Mouse (Mus musculus): Measurements from ENCODE around the gene Wrb. TPM values are rescaled to one million over a fixed set of nuclear protein-coding genes. Genes with fewer than 3 reads are reported as not detected.
"Not testable (repeated sequence)": the region's sequence is repeated elsewhere in the genome, so short reads cannot be mapped to it uniquely, and the experiment has no call there.

The Wrb gene
- 10 to 100 TPM; 75.2 to 84.1 TPM for total RNA-seq (2021)

DNA sequence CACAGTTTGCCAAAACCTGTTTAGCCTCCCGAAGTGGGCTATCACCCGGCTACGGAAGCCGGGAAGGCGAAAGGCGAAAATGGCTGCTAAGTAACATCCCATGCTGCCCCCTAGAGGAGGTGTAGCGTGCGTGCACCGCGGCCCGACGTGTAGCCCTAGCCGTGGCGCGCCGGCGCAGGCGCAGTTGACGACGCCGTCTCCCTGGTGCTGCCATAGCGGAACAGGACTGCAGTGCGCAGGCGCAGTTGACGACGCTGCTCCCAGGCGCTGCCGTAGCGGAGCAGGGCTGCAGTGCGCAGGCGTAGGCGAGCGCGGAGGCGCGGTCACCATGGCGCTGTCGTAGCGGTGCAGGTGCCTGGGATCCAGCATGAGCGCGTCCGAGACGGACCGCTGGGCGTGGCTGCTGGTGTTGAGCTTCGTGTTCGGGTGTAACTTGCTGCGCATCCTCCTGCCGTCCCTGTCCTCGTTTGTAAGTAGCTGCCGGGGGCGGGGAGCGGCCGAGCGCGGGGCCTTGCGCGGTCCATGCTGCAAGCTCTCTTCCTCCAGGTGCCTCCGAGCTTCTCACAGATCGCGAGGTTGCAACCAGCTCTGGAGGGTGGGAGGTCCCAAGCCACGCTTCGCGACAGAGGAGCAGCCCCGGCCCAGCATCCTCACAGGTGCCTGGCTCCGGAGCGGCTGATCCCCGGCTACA lies at the start of gene Wrb:
TSS of gene Wrb (plus strand) at position 298 of the 691 bp plus-strand sequence.
- intact Hi-C loops (cut with DNase I): no loop called here
- DNase-seq (ENCODE audit: extremely low spot score in 1 of 2, low spot score in 2 of 2): peak; percentile 100

DNA sequence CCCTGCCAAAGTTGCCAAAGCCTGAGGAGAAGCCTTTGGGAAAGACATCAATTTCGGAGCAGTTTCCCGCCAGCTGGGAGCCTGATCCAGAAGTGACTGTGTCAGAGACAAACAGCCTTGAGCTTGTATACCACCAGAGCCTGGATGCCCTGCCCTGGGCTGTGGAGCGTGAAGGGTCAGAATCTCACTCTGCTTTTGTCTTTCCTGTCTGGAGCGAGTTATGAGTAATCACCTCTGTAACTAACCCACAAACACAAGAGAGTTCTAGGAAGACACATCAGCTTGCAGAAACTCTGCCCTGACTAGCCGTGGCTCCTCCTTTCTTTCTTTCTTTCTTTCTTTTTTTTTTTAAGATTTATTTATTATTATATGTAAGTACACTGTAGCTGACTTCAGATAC lies 49.2 kb upstream of the Wrb start:
- intact Hi-C loops (cut with DNase I): no loop called here
- DNase-seq (ENCODE audit: extremely low spot score in 1 of 2, low spot score in 2 of 2): no peak

GRCm38 (mm10) chr16:96097811-96098210 lies 47.4 kb upstream of the Wrb start:
- intact Hi-C loops (cut with DNase I); DNase-seq (ENCODE audit: extremely low spot score in 1 of 2, low spot score in 2 of 2): not testable (repeated sequence)

- no peak for DNase-seq (ENCODE audit: extremely low spot score in 1 of 2, low spot score in 2 of 2)
- intact Hi-C loops (cut with DNase I): no loop called here
Observed at GRCm38 (mm10) chr16:96103036-96103435, 42.2 kb upstream of the Wrb start.

- intact Hi-C loops (cut with DNase I): no loop called here
Observed at GRCm38 (mm10) chr16:96109673-96110072, 35.5 kb upstream of the Wrb start.

DNA sequence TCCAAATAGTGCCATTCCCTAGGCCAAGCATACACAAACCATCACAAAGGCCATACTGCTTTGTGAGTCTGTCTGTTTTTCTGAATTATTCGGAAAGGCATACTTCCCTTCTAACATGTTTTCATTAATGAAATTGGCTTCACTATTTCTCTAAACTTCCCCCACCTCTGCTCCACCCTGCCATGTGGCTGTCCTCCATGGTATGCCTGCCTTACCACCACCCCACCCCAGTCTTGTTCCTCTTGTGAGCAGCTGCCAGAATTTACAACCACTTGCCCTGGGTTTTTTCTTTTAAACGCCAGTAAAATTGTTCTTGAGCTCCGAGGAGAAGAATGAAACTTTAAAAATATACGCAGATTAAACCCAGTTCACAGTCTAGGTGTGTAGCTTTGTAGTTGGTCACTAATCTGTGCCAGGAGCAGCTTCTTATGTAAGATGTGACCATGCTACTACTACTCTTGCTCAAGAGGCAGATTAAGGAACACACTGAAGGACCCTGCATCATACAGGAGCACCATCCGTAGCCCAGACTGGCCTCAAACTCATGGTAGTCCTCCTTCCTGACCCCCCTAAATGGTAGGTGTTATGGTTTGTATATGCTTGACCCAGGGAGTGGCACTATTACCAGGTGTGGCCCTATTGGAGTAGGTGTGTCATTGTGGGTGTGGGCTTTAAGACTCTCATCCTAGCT lies 34.4 kb upstream of the Wrb start:
- no peak for DNase-seq (ENCODE audit: extremely low spot score in 1 of 2, low spot score in 2 of 2)
- intact Hi-C loops (cut with DNase I): no loop called here

More at GRCm38 (mm10) chr16:96109673-96110072, 35.5 kb upstream of the Wrb start:
- DNase-seq (ENCODE audit: extremely low spot score in 1 of 2, low spot score in 2 of 2): no peak

DNA sequence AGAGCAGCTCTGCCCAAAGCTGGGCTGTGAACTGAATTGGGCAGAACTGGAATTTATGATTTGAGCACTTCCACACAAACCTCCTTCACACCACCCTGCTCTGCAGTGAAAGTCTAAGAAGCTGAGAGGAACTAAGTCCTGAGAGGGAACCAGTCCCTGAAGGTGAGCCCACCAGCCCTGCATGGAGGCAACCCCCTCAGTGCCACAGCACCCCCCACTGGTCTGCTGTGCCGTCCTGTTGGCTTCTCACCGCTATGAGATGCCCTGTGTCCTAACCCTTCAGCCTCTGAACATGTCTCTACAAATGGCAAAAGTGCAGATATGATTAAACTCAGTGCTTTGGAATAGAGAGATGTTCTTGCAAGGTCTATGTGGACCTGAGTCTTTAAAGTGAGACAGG lies 32.4 kb upstream of the Wrb start:
- intact Hi-C loops (cut with DNase I): no loop called here
- no peak for DNase-seq (ENCODE audit: extremely low spot score in 1 of 2, low spot score in 2 of 2)

DNA sequence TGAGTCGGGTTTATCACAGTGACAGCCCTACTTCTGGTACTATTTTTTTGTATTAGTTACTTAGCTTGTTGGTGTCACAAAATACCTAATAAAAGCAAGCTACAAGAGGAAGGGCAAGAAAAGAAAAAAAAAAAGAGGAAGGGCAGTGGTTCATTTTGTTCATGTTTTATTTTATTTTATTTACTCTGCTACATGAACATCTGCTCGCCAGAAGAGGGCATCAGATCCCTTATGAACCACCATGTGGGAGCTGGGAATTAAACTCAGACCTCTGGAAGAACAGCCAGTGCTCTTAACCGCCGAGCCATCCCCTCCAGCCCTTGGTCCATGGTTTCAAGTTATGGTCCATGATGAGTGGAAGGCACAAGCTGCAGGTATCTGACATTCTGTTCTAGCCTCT lies 30.5 kb upstream of the Wrb start:
- DNase-seq (ENCODE audit: extremely low spot score in 1 of 2, low spot score in 2 of 2): no peak
- intact Hi-C loops (cut with DNase I): no loop called here

DNA sequence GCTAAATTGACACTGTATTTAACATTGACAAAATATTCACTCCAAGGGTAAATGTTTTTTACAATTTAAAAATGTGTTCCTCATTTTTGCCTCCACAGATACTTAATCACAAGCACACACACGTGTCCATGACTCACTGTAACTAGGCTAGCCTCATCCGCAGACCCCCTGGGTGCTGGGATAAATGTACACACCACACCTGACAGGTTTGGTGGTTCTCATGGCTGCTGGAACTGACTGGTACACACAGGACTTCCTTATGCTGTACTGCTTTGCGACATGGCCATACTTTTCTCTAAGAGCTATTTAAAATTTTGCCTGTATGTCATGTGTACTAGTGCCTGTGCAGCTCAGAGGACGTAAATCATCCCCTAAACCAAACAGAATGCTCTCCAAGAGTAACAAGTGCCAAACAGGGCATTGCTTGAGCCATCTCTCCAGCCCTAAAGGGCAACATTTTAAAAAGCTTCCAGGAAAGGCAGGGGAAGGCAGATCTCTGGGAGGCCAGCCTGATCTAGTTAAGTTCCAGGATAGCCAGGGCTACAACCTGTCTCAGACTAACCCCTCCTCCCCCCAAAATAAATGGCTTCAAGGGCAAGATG lies 25.1 kb upstream of the Wrb start:
- intact Hi-C loops (cut with DNase I): no loop called here

DNA sequence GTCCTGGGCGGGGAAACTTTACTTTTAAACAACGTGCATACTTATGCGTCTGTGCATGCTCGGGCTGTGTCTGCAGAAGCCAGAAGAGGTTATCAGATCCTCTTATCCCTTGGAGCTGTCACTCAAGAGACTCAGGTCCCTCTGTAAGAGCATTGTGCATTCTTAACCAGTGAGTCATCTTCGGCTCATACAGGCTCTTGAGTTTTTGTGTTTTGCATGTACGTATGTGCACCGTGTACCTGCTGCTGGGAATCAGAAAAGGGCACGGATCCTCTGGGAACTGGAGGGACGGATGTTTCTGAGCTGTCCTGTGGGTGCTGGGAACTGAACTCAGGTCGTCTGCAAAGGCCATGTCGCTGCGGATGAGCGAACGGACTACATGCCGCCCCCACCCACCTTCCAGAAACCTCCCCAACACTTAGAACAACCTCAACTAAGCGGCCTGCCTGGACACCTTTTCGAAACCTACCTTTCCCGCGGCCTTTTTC lies 18.5 kb upstream of the Wrb start:
- intact Hi-C loops (cut with DNase I): loop anchor here (5.0 kb wide), 1 partner anchor 39 kb away; no protein-coding TSS in a partner anchor
- DNase-seq (ENCODE audit: extremely low spot score in 1 of 2, low spot score in 2 of 2): no peak

More for the DNA sequence above, 25.1 kb upstream of the Wrb start:
- DNase-seq (ENCODE audit: extremely low spot score in 1 of 2, low spot score in 2 of 2): no peak

DNA sequence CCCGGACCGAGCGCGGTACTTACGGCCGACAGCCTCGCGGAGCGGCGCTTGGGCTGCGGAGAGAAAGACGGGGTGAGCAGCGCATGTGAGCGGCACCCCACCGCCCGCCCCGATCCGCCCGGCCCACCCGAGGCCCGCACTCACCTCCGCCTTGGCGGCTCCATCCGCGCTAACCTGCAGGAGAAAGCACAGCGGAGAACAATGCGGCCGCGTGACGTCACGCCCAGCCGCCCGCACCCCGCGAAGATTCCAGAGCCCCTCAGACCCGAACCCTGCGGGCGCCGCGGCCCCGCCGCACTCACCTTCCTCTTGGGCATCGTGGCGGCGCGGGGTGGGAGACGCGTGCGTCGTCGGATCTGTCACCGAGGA lies 17.9 kb upstream of the Wrb start:
- intact Hi-C loops (cut with DNase I): loop anchor here (5.0 kb wide), 1 partner anchor 40 kb away; no protein-coding TSS in a partner anchor

DNA sequence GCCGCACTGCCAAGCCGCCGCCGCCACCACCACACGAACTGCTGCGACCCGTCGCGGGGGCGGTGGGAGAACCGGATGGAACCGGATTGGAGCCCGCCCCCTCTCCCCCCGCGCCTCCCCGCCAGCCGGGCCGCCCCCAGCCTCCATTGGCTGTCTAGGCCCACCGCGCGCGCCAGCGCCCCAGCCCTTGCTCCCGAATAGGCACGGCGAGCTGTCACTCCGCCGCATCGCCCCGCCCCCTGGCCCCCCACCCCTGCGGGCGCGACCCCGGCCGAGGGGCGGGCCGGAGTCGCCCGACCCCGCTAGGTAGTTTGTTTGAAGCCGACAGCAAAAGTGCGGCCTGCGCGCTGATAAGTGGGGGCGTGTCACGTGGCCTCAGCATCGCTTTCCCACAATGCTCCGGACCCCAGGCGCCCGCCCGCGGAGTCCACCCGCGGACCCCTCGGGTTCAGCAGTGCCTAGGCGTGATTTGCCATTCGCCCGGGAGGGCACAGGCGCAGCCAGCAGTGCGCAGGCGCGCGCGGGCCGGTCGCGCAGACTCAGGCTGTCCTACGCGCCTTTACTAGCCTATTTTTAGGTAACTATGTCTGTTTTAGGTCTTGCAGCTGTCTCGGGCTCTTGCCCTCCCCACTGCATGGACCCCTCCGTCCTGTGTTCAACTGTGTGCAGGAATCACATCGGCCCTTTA lies 17.4 kb upstream of the Wrb start, which contains the start of gene Hmgn1:
TSS of gene Hmgn1 (minus strand) at position 73 of the 688 bp plus-strand sequence.
- intact Hi-C loops (cut with DNase I): loop anchor here (5.0 kb wide), 1 partner anchor 40 kb away; no protein-coding TSS in a partner anchor
- DNase-seq (ENCODE audit: extremely low spot score in 1 of 2, low spot score in 2 of 2): peak; percentile 96 to 99

More for the DNA sequence above, 17.9 kb upstream of the Wrb start:
- DNase-seq (ENCODE audit: extremely low spot score in 1 of 2, low spot score in 2 of 2): no peak

DNA sequence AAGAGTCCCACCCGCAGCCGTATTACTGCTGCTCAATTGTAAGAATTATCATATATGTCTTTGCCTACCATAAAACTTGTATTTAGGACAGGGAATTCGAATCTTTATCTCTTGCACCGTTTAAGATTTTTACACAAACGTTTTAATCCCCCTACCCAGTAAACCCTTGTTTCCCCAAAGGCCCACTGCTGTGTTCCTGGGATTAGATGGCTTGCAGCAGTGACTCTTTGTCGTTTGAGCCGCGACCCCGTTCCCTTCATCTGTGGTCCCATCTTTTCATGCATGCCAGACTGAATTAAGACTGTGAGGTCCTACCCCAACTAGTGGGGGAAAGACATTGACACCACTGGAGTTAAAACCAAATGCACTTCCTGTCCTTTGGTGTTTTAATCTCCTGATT lies 16.7 kb upstream of the Wrb start:
- intact Hi-C loops (cut with DNase I): loop anchor here (5.0 kb wide), 1 partner anchor 41 kb away; no protein-coding TSS in a partner anchor
- DNase-seq (ENCODE audit: extremely low spot score in 1 of 2, low spot score in 2 of 2): no peak

DNA sequence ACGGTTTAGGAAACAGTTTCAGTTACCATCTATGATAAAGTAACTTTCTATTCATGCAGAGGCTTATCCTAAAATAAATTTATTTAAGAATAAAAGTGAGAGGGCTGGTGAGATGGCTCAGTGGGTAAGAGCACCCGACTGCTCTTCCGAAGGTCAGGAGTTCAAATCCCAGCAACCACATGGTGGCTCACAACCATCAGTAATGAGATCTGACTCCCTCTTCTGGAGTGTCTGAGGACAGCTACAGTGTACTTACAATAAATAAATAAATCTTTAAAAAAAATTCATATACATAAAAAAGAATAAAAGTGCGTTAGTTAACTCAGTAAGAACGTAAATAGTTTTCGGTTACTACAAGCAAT lies 478 bp upstream of the Wrb start:
- DNase-seq (ENCODE audit: extremely low spot score in 1 of 2, low spot score in 2 of 2); intact Hi-C loops (cut with DNase I): not testable (repeated sequence)

GRCm38 (mm10) chr16:96145814-96146213 lies 607 bp downstream of the Wrb start:
- no peak for DNase-seq (ENCODE audit: extremely low spot score in 1 of 2, low spot score in 2 of 2)
- intact Hi-C loops (cut with DNase I): no loop called here

- intact Hi-C loops (cut with DNase I): no loop called here
- no peak for DNase-seq (ENCODE audit: extremely low spot score in 1 of 2, low spot score in 2 of 2)
Observed at GRCm38 (mm10) chr16:96148834-96149233, 3.6 kb downstream of the Wrb start.

GRCm38 (mm10) chr16:96149311-96149710 lies 4.1 kb downstream of the Wrb start:
- no peak for DNase-seq (ENCODE audit: extremely low spot score in 1 of 2, low spot score in 2 of 2)
- intact Hi-C loops (cut with DNase I): no loop called here

DNA sequence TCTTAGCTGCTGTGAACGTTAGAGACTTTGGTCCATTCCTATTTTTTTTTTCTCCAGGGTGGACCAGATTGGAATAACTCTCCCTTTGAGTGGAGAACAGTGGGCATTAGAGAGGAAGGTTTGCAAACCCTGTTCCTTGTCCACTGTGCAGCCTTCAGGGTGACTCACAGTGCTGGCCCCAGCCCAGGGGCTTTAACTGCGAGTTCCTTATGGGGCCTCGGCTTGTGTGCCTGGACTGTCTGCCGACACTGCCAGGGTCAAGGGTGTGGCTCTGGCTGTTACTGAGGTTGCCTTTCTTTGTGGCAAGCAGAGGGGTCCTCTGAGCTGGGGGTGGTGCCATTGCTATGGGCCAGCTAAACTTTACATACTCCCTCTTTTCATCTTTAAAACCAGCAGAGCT lies 5.8 kb downstream of the Wrb start:
- intact Hi-C loops (cut with DNase I): loop anchor here (10.0 kb wide), 1 partner anchor 194 kb away; no protein-coding TSS in a partner anchor
- DNase-seq (ENCODE audit: extremely low spot score in 1 of 2, low spot score in 2 of 2): no peak

DNA sequence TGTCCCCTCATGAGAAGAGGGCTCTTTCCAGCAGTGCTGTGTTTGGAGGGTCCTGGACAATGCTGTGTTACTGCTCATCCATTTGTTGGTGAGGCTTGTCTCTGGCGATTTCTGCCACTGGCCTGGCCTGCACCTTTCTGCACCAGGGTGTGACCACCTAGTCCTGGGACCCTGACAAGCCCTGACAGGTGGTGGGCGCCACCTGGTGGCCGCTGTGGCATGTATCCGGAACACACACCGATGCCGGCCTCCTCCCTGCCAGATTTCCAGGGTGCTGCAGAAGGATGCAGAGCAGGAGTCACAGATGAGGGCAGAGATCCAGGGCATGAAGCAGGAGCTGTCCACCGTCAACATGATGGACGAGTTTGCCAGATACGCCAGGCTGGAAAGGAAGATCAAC lies 6.3 kb downstream of the Wrb start:
- DNase-seq (ENCODE audit: extremely low spot score in 1 of 2, low spot score in 2 of 2): peak in 1 of 2 experiments; percentile 85
- intact Hi-C loops (cut with DNase I): loop anchor here (10.0 kb wide), 1 partner anchor 193 kb away; no protein-coding TSS in a partner anchor
